Mouse (Mus musculus): ENCODE measurements around the gene D230025D16Rik. TPM values are rescaled to one million over a fixed set of nuclear protein-coding genes. Genes with fewer than 3 reads are reported as not detected.
"Not testable (repeated sequence)": the region's sequence is repeated elsewhere in the genome, so short reads cannot be mapped to it uniquely, and the experiment has no call there.

Gene D230025D16Rik
- polyA plus RNA-seq (2014; fragmentation: Nextera tagmentation; extraction: Ambion mirVana) = 38.7 and 39.9 TPM in 2 replicates

DNA sequence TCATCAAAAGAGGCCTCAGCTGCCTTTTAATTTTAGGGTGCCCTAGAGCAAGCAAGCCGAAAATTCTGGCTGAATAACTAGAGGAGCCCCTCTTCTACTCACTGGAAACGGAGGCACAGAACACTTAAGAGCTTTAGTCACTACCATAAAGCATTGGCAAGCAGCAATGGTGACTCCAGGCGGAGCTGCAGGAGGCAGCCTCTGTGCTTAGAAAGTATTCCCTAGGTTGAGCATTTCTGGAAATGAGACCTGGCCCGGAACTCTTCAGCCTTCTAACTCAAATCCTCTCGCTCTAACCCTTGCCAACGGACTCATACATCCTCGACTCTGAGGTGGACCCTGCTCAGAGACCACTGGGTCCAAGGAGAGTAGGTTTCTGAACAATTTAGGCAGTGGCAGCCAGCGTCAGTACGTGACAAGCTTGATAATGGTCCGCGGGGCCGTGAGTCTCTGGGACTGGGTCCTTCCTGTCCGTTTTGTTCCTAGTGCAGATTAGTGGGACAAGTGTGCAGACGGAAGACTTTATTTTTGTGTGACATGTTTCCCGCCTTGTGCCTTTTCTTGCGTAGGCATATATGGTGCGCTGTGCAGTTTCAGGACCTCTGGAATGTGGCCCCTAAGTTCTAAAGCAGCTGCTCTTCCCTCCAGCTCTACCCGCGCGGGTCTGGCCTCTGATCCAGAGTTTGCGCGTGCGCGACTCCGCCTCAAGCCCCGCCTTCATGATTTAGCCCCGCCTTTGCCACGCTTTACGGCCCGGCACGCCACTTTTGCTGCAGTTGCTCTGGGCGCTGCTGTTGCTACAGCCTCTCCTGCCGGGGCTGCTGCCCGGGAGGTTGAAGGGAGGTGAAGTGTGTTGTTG, at the start of gene D230025D16Rik:
D230025D16Rik (plus strand) TSS at position 733 of the 859 bp plus-strand sequence.
- Histone ChIP-seq H3K36me3 (ENCODE audit: control insufficient read depth, insufficient read depth, low read length) (no peaks in the 10 kb centered on the region), H3K9ac (replicated peaks; ENCODE audit: low read length) (peak within 1 kb of the TSS; percentile 88), H3K9me3 (ENCODE audit: control insufficient read depth, low read length) (no peaks in the 10 kb centered on the region), H3K4me2 (ENCODE audit: low read length) (peak within 1 kb of the TSS; percentile 84), H3K4me1 (ENCODE audit: control insufficient read depth, insufficient read depth, low read length) (peaks cover 15% of the 10 kb centered on the region), H3K4me3 (replicated peaks; ENCODE audit: low read depth, low read length) (peak within 1 kb of the TSS; percentile 91), H3K27me3 (ENCODE audit: control insufficient read depth, insufficient read depth, low read length) (no peaks in the 10 kb centered on the region), H3K27ac (replicated peaks; ENCODE audit: low read depth, low read length) (peak within 1 kb of the TSS; percentile 82)
- DNase-seq = peak; percentile 98
- 2% methylated on average over 34 of the region's 34 CpGs for WGBS
- ATAC-seq (ENCODE audit: low FRiP score, low TSS enrichment) = peak; percentile 97

DNA sequence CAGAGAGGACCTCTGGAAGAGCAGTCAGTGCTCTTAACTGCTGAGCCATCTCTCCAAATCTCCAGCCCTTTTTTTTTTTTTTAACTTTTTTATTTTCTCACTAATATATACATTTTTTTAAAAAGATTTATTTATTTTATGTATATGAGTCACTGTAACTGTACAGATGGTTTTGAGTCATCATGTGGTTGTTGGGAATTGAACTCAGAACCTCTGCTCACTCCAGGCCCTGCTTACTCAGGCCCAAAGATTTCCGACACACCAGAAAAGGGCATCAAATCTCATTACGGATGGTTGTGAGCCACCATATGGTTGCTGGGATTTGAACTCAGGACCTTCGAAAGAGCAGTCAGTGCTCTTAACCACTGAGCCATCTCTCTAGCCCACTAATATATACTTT, 49.7 kb upstream of the D230025D16Rik start:
- not testable (repeated sequence) for ATAC-seq (ENCODE audit: low FRiP score, low TSS enrichment); H3K4me3 ChIP-seq (replicated peaks; ENCODE audit: low read depth, low read length); H3K9ac ChIP-seq (replicated peaks; ENCODE audit: low read length); H3K4me1 ChIP-seq (ENCODE audit: control insufficient read depth, insufficient read depth, low read length); H3K4me2 ChIP-seq (ENCODE audit: low read length); H3K36me3 ChIP-seq (ENCODE audit: control insufficient read depth, insufficient read depth, low read length); H3K27ac ChIP-seq (replicated peaks; ENCODE audit: low read depth, low read length); DNase-seq; H3K27me3 ChIP-seq (ENCODE audit: control insufficient read depth, insufficient read depth, low read length); H3K9me3 ChIP-seq (ENCODE audit: control insufficient read depth, low read length)
- 94% methylated on average over 3 of the region's 3 CpGs for WGBS

DNA sequence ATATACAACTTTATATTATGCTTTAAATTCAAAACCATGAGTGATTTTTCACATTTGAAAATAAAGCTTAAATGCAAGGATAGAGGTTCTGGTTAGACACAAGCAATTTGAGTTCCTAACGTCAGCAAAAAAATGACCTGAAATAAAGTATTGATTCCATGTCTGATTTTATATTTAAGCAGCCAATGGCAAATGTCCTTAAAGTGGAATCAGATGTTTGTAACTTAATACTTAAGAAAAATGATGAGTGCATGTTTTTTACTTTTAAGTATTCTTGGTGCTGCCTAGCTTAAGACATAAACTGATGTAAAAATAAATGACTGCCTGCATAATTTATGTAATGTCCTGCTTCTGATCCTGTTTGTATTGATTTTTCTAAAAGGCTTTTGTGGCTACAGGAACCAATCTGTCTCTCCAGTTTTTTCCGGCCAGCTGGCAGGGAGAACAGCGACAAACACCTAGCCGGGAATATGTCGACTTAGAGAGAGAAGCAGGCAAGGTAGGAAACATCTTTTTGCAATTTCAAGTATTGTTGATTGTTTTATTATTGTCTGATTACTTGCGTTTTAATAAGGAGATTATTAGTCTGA, 46.6 kb upstream of the D230025D16Rik start:
- Histone ChIP-seq H3K27me3 (ENCODE audit: control insufficient read depth, insufficient read depth, low read length) (no peaks in the 10 kb centered on the region), H3K4me3 (replicated peaks; ENCODE audit: low read depth, low read length) (no peak overlapping the region), H3K27ac (replicated peaks; ENCODE audit: low read depth, low read length) (no peak overlapping the region), H3K9me3 (ENCODE audit: control insufficient read depth, low read length) (no peaks in the 10 kb centered on the region), H3K4me1 (ENCODE audit: control insufficient read depth, insufficient read depth, low read length) (no peaks in the 10 kb centered on the region), H3K36me3 (ENCODE audit: control insufficient read depth, insufficient read depth, low read length) (no peaks in the 10 kb centered on the region), H3K4me2 (ENCODE audit: low read length) (no peak overlapping the region), H3K9ac (replicated peaks; ENCODE audit: low read length) (no peak overlapping the region)
- no peak for ATAC-seq (ENCODE audit: low FRiP score, low TSS enrichment)
- no peak for DNase-seq
- 87% methylated on average over 6 of the region's 6 CpGs for WGBS

DNA sequence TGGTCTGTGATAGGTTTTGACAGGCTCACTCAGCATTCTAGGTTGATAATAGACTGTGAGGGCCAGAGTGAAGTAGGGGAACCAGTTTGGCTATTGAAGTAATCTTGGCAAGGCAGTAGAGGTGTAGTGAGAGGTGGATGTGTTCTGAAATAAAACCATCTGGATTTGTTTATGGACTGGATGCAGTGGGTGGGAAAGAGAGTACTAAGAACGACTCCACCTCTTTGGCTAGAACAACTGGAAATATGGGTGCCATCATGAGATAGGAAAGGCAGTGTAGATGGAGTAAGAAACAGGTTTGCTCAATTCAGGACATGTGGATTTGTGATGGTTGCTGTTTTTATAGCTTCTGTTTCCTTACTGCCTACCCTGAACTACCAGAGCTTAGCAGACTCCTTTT, 42.7 kb upstream of the D230025D16Rik start:
- 92% methylated on average over 1 of the region's 1 CpGs for WGBS
- no peak for DNase-seq

DNA sequence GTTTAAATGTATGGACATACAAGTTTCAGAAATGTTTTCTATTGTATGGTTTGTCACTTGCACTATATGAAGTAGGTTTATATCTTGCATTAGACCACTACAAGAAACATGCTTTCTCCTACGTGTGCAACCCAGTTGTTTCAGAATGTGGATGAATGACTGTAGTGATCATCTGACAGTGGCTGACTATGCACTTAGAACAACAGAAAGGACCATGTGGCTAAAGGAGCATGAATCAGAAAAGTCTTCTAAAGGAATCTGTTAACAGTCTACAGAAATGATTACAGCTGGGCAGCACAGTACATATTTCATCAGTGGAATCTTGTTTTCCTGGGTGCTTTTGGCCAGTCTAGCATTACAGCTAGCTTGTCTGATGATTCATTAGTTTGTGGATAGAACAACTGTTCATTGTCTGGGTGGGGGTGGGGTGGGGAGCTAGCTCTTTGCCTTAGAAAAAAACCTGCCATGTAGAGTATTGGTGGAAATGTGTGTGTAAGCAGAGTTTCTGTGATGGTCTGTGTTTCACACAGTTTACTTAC, 38.4 kb upstream of the D230025D16Rik start:
- Histone ChIP-seq H3K36me3 (ENCODE audit: control insufficient read depth, insufficient read depth, low read length) (no peaks in the 10 kb centered on the region), H3K4me3 (replicated peaks; ENCODE audit: low read depth, low read length) (no peak overlapping the region), H3K9ac (replicated peaks; ENCODE audit: low read length) (no peak overlapping the region), H3K27me3 (ENCODE audit: control insufficient read depth, insufficient read depth, low read length) (no peaks in the 10 kb centered on the region), H3K9me3 (ENCODE audit: control insufficient read depth, low read length) (no peaks in the 10 kb centered on the region), H3K27ac (replicated peaks; ENCODE audit: low read depth, low read length) (no peak overlapping the region), H3K4me2 (ENCODE audit: low read length) (no peak overlapping the region), H3K4me1 (ENCODE audit: control insufficient read depth, insufficient read depth, low read length) (no peaks in the 10 kb centered on the region)
- DNase-seq (no peak), ATAC-seq (ENCODE audit: low FRiP score, low TSS enrichment) (no peak)
- 89% methylated on average over 1 of the region's 1 CpGs for WGBS

More for the DNA sequence above, 42.7 kb upstream of the D230025D16Rik start:
- ATAC-seq (ENCODE audit: low FRiP score, low TSS enrichment) = no peak
- Histone ChIP-seq H3K36me3 (ENCODE audit: control insufficient read depth, insufficient read depth, low read length) (no peaks in the 10 kb centered on the region), H3K27ac (replicated peaks; ENCODE audit: low read depth, low read length) (no peak overlapping the region), H3K4me2 (ENCODE audit: low read length) (no peak overlapping the region), H3K4me3 (replicated peaks; ENCODE audit: low read depth, low read length) (no peak overlapping the region), H3K4me1 (ENCODE audit: control insufficient read depth, insufficient read depth, low read length) (no peaks in the 10 kb centered on the region), H3K27me3 (ENCODE audit: control insufficient read depth, insufficient read depth, low read length) (no peaks in the 10 kb centered on the region), H3K9ac (replicated peaks; ENCODE audit: low read length) (no peak overlapping the region), H3K9me3 (ENCODE audit: control insufficient read depth, low read length) (no peaks in the 10 kb centered on the region)

DNA sequence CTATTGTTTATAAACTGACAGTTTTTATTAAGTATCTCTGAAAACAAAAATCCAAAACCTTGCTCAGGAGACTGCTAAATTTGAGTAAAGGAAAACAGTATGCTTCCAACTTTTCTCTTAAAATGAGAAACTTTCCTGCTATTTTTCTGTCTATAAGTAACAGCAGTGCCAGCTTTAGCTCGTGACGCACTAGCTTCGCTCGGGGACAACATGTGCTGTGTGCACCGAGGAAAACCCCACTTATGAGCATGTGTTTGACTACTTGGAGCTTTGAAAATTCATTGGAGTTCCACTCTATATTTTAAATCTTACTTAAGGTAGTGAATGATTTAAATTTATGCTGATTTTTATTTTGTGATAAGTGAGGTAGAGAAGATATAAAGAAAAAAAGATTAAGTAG, 32.8 kb upstream of the D230025D16Rik start:
- Histone ChIP-seq H3K4me3 (replicated peaks; ENCODE audit: low read depth, low read length) (no peak overlapping the region), H3K4me2 (ENCODE audit: low read length) (no peak overlapping the region), H3K9ac (replicated peaks; ENCODE audit: low read length) (no peak overlapping the region), H3K36me3 (ENCODE audit: control insufficient read depth, insufficient read depth, low read length) (peaks cover 26% of the 10 kb centered on the region), H3K27ac (replicated peaks; ENCODE audit: low read depth, low read length) (no peak overlapping the region), H3K9me3 (ENCODE audit: control insufficient read depth, low read length) (no peaks in the 10 kb centered on the region), H3K27me3 (ENCODE audit: control insufficient read depth, insufficient read depth, low read length) (no peaks in the 10 kb centered on the region), H3K4me1 (ENCODE audit: control insufficient read depth, insufficient read depth, low read length) (no peaks in the 10 kb centered on the region)
- no peak for ATAC-seq (ENCODE audit: low FRiP score, low TSS enrichment)
- 95% methylated on average over 5 of the region's 5 CpGs for WGBS
- no peak for DNase-seq

GRCm38 (mm10) chr8:105205748-105206147, 19.2 kb upstream of the D230025D16Rik start:
- Histone ChIP-seq H3K4me2 (ENCODE audit: low read length) (no peak overlapping the region), H3K36me3 (ENCODE audit: control insufficient read depth, insufficient read depth, low read length) (peaks cover 10% of the 10 kb centered on the region; the same call in 1 of the 2 replicates), H3K9ac (replicated peaks; ENCODE audit: low read length) (no peak overlapping the region), H3K9me3 (ENCODE audit: control insufficient read depth, low read length) (no peaks in the 10 kb centered on the region), H3K4me3 (replicated peaks; ENCODE audit: low read depth, low read length) (no peak overlapping the region), H3K27ac (replicated peaks; ENCODE audit: low read depth, low read length) (no peak overlapping the region), H3K27me3 (ENCODE audit: control insufficient read depth, insufficient read depth, low read length) (no peaks in the 10 kb centered on the region), H3K4me1 (ENCODE audit: control insufficient read depth, insufficient read depth, low read length) (no peaks in the 10 kb centered on the region)
- 95% methylated on average over 1 of the region's 1 CpGs for WGBS
- DNase-seq (no peak), ATAC-seq (ENCODE audit: low FRiP score, low TSS enrichment) (no peak)

GRCm38 (mm10) chr8:105206766-105207275, 18.1 kb upstream of the D230025D16Rik start:
- no peaks in the 10 kb centered on the region for H3K9me3 ChIP-seq (ENCODE audit: control insufficient read depth, low read length)
- no peaks in the 10 kb centered on the region for H3K27me3 ChIP-seq (ENCODE audit: control insufficient read depth, insufficient read depth, low read length)
- no peak overlapping the region for H3K9ac ChIP-seq (replicated peaks; ENCODE audit: low read length)
- H3K36me3 ChIP-seq (ENCODE audit: control insufficient read depth, insufficient read depth, low read length) = peaks cover 7% of the 10 kb centered on the region; the same call in 1 of the 2 replicates
- 81% methylated on average over 7 of the region's 7 CpGs for WGBS
- DNase-seq (no peak), ATAC-seq (ENCODE audit: low FRiP score, low TSS enrichment) (no peak)
- H3K4me1 ChIP-seq (ENCODE audit: control insufficient read depth, insufficient read depth, low read length) = no peaks in the 10 kb centered on the region
- H3K4me3 ChIP-seq (replicated peaks; ENCODE audit: low read depth, low read length) = no peak overlapping the region
- no peak overlapping the region for H3K4me2 ChIP-seq (ENCODE audit: low read length)
- no peak overlapping the region for H3K27ac ChIP-seq (replicated peaks; ENCODE audit: low read depth, low read length)

All from midbrain, embryonic 14.5 days (tissue).